Mouse (Mus musculus) MEL (cell line): Measurements from ENCODE around the gene Gm49601. TPM values are rescaled to one million over a fixed set of nuclear protein-coding genes. Genes with fewer than 3 reads are reported as not detected.

Source experiments
- DNase-seq: peaks from one replicate; pipeline ENCODE4 v3.0.0; 2011; ENCODE audit warnings: low read depth, low spot score
- H3K27ac ChIP-seq: 2 replicates; pipeline ENCODE4 v1.5.1; 2012; ENCODE audit warnings: low read depth, mild to moderate bottlenecking, control low read depth, low read length, moderate library complexity; ENCODE audit not compliant: control insufficient read depth
- H3K27me3 ChIP-seq, 2 experiments: fragments of 150-350 bp in 1 of 2; sonication (generic) in 1 of 2; 2 replicates each; pipeline ENCODE4 v1.6.1; 2012; ENCODE audit warnings: low read length in 2 of 2, mild to moderate bottlenecking in 2 of 2, improper control_type of control experiment in 1 of 2, moderate library complexity in 1 of 2; ENCODE audit not compliant: insufficient read depth in 2 of 2, control insufficient read depth in 1 of 2
- H3K36me3 ChIP-seq, 2 experiments: 2 replicates each; pipeline ENCODE4 v1.6.1; 2012 to 2014; ENCODE audit warnings: low read length in 2 of 2, improper control_type of control experiment in 1 of 2, inconsistent platforms in 1 of 2, mild to moderate bottlenecking in 1 of 2; ENCODE audit not compliant: insufficient read depth in 2 of 2, control insufficient read depth in 1 of 2
- H3K4me1 ChIP-seq, 2 experiments: fragments of 150-350 bp in 1 of 2; sonication (generic) in 1 of 2; 2 replicates each; pipeline ENCODE4 v1.6.1; 2012; ENCODE audit warnings: low read length in 2 of 2, improper control_type of control experiment in 1 of 2, mild to moderate bottlenecking in 1 of 2; ENCODE audit not compliant: insufficient read depth in 2 of 2, control insufficient read depth in 1 of 2
- H3K4me3 ChIP-seq, 2 experiments: fragments of 150-350 bp in 1 of 2; sonication (generic) in 1 of 2; 2 replicates each; pipeline ENCODE4 v1.5.1; 2012; ENCODE audit warnings: low read depth in 2 of 2, low read length in 2 of 2, mild to moderate bottlenecking in 2 of 2, moderate library complexity in 2 of 2, control low read depth in 1 of 2, improper control_type of control experiment in 1 of 2; ENCODE audit not compliant: control insufficient read depth in 1 of 2, insufficient read depth in 1 of 2
- H3K79me2 ChIP-seq: 2 replicates; pipeline ENCODE4 v1.6.1; 2012; ENCODE audit warnings: mild to moderate bottlenecking, low read length, moderate library complexity; ENCODE audit not compliant: control insufficient read depth, poor library complexity, insufficient read depth
- H3K9ac ChIP-seq: 2 replicates; pipeline ENCODE4 v1.6.1; 2012; ENCODE audit warnings: low read depth, mild to moderate bottlenecking, control low read depth, low read length, moderate library complexity; ENCODE audit not compliant: control insufficient read depth, poor library complexity, severe bottlenecking
- H3K9me3 ChIP-seq: fragments of 150-350 bp; sonication (generic); replicated peaks from 2 replicates; pipeline ENCODE4 v1.6.1; 2012; ENCODE audit warnings: mild to moderate bottlenecking, low read length, improper control_type of control experiment, moderate library complexity; ENCODE audit not compliant: insufficient read depth
- BHLHE40 ChIP-seq: IDR thresholded peaks from 2 replicates; pipeline ENCODE4 v1.6.1; 2012; ENCODE audit warnings: low read depth, mild to moderate bottlenecking, inconsistent platforms, low read length, improper control_type of control experiment, borderline replicate concordance
- CHD1 ChIP-seq: IDR thresholded peaks from 2 replicates; pipeline ENCODE4 v1.6.1; 2012; ENCODE audit warnings: low read depth, mild to moderate bottlenecking, inconsistent platforms, low read length, improper control_type of control experiment
- CTCF ChIP-seq, 3 experiments: IDR thresholded peaks in 2 of 3; conservative IDR thresholded peaks in 1 of 3; 2 replicates each; pipeline ENCODE4 v1.5.1; 2011 to 2012; ENCODE audit warnings: low read length in 3 of 3, low read depth in 2 of 3, mild to moderate bottlenecking in 2 of 3, improper control_type of control experiment in 1 of 3, inconsistent platforms in 1 of 3, mixed read lengths in 1 of 3, moderate library complexity in 1 of 3; ENCODE audit not compliant: control insufficient read depth in 1 of 3, insufficient read depth in 1 of 3, poor library complexity in 1 of 3, severe bottlenecking in 1 of 3
- E2F4 ChIP-seq: IDR thresholded peaks from 2 replicates; pipeline ENCODE4 v1.6.1; 2011; ENCODE audit warnings: low read depth, low read length, improper control_type of control experiment, borderline replicate concordance
- GABPA ChIP-seq: IDR thresholded peaks from 2 replicates; pipeline ENCODE4 v1.6.1; 2012; ENCODE audit warnings: low read depth, mild to moderate bottlenecking, inconsistent platforms, low read length, improper control_type of control experiment, moderate library complexity
- HCFC1 ChIP-seq: IDR thresholded peaks from 2 replicates; pipeline ENCODE4 v1.6.1; 2012; ENCODE audit warnings: low read depth, mild to moderate bottlenecking, inconsistent platforms, low read length, improper control_type of control experiment, moderate library complexity
- JUND ChIP-seq: IDR thresholded peaks from 2 replicates; pipeline ENCODE4 v1.6.1; 2011; ENCODE audit warnings: low read depth, mild to moderate bottlenecking, improper control_type of control experiment, low read length
- KAT2A ChIP-seq: conservative IDR thresholded peaks from 2 replicates; pipeline ENCODE4 v1.6.1; 2012; ENCODE audit warnings: low read depth, low read length, improper control_type of control experiment, inconsistent platforms
- MAFK ChIP-seq: IDR thresholded peaks from 2 replicates; pipeline ENCODE4 v1.6.1; 2011; ENCODE audit warnings: low read depth, mild to moderate bottlenecking, low read length, improper control_type of control experiment, borderline replicate concordance
- MAX ChIP-seq: IDR thresholded peaks from 2 replicates; pipeline ENCODE4 v1.6.1; 2011; ENCODE audit warnings: low read length, improper control_type of control experiment
- MAZ ChIP-seq: IDR thresholded peaks from 2 replicates; pipeline ENCODE4 v1.6.1; 2012; ENCODE audit warnings: low read depth, mild to moderate bottlenecking, inconsistent platforms, low read length, improper control_type of control experiment
- MEF2A ChIP-seq: IDR thresholded peaks from 2 replicates; pipeline ENCODE4 v1.6.1; 2014; ENCODE audit warnings: low read depth, mild to moderate bottlenecking, inconsistent platforms, low read length, improper control_type of control experiment; ENCODE audit not compliant: poor library complexity, insufficient replicate concordance, severe bottlenecking; ENCODE audit errors: extremely low read depth
- MXI1 ChIP-seq: IDR thresholded peaks from 2 replicates; pipeline ENCODE4 v1.6.1; 2011; ENCODE audit warnings: mild to moderate bottlenecking, low read depth, low read length, improper control_type of control experiment
- MYB ChIP-seq: IDR thresholded peaks from 2 replicates; pipeline ENCODE4 v1.6.1; 2011; ENCODE audit warnings: mild to moderate bottlenecking, low read depth, low read length, improper control_type of control experiment
- MYC ChIP-seq: IDR thresholded peaks from 2 replicates; pipeline ENCODE4 v1.6.1; 2011; ENCODE audit warnings: low read depth, mild to moderate bottlenecking, low read length, improper control_type of control experiment, moderate library complexity
- POLR2A ChIP-seq, 2 experiments: IDR thresholded peaks; 2 replicates each; pipeline ENCODE4 v1.6.1; 2011 to 2012; ENCODE audit warnings: low read length in 2 of 2, mild to moderate bottlenecking in 2 of 2, control low read depth in 1 of 2, improper control_type of control experiment in 1 of 2, low read depth in 1 of 2, moderate library complexity in 1 of 2; ENCODE audit not compliant: control insufficient read depth in 1 of 2, insufficient read depth in 1 of 2, poor library complexity in 1 of 2
- POLR2AphosphoS2 ChIP-seq: IDR thresholded peaks from 2 replicates; pipeline ENCODE4 v1.6.1; 2011; ENCODE audit warnings: low read length, improper control_type of control experiment
- POLR2AphosphoS5 ChIP-seq: IDR thresholded peaks from 2 replicates; pipeline ENCODE4 v1.6.1; 2012; ENCODE audit warnings: low read depth, borderline replicate concordance, mild to moderate bottlenecking, inconsistent platforms, low read length, moderate library complexity, mixed read lengths
- SMC3 ChIP-seq: IDR thresholded peaks from 2 replicates; pipeline ENCODE4 v1.6.1; 2011; ENCODE audit warnings: low read depth, low read length, improper control_type of control experiment
- TAL1 ChIP-seq: IDR thresholded peaks from 2 replicates; pipeline ENCODE4 v1.6.1; 2012; ENCODE audit warnings: mild to moderate bottlenecking, inconsistent platforms, low read length, moderate library complexity, mixed read lengths
- TBP ChIP-seq: IDR thresholded peaks from 2 replicates; pipeline ENCODE4 v1.8.0; 2011; ENCODE audit warnings: low read depth, low read length, improper control_type of control experiment
- TCF12 ChIP-seq: IDR thresholded peaks from 2 replicates; pipeline ENCODE4 v1.6.1; 2014; ENCODE audit warnings: low read depth, mild to moderate bottlenecking, inconsistent platforms, low read length, improper control_type of control experiment, moderate library complexity
- UBTF ChIP-seq: IDR thresholded peaks from 2 replicates; pipeline ENCODE4 v1.6.1; 2012; ENCODE audit warnings: low read depth, mild to moderate bottlenecking, inconsistent platforms, low read length, improper control_type of control experiment, moderate library complexity, borderline replicate concordance; ENCODE audit not compliant: insufficient read depth
- USF1 ChIP-seq: IDR thresholded peaks from 2 replicates; pipeline ENCODE4 v1.6.1; 2014; ENCODE audit warnings: low read depth, mild to moderate bottlenecking, inconsistent platforms, low read length, improper control_type of control experiment, moderate library complexity
- USF2 ChIP-seq, 2 experiments: IDR thresholded peaks; 2 replicates each; pipeline ENCODE4 v1.6.1; 2011 to 2012; ENCODE audit warnings: improper control_type of control experiment in 2 of 2, low read length in 2 of 2, borderline replicate concordance in 1 of 2, inconsistent platforms in 1 of 2, low read depth in 1 of 2, mild to moderate bottlenecking in 1 of 2; ENCODE audit not compliant: insufficient read depth in 1 of 2
- ZC3H11A ChIP-seq: IDR thresholded peaks from 2 replicates; pipeline ENCODE4 v1.6.1; 2012; ENCODE audit warnings: low read depth, mild to moderate bottlenecking, inconsistent platforms, low read length, improper control_type of control experiment
- ZKSCAN1 ChIP-seq: IDR thresholded peaks from 2 replicates; pipeline ENCODE4 v1.6.1; 2012; ENCODE audit warnings: low read depth, mild to moderate bottlenecking, inconsistent platforms, low read length, improper control_type of control experiment, moderate library complexity
- ZNF384 ChIP-seq: IDR thresholded peaks from 2 replicates; pipeline ENCODE4 v1.6.1; 2012; ENCODE audit warnings: low read depth, mild to moderate bottlenecking, inconsistent platforms, low read length, improper control_type of control experiment
- polyA plus RNA-seq, 2 experiments: library from polyadenylated mRNA; stranded (reverse) in 1 of 2; unstranded in 1 of 2; fragments of >175 nt in 1 of 2; fragments of >200 nt in 1 of 2; gene quantifications; 2 replicates each; pipeline versions ENCODE4 v1.2.1 to v1.2.4; 2012; ENCODE audit warnings: low replicate concordance in 2 of 2, low read depth in 1 of 2; ENCODE audit not compliant: insufficient read length in 2 of 2, insufficient read depth in 1 of 2, missing spikeins in 1 of 2
- total RNA-seq: library from RNA; depleted of rRNA; stranded (reverse); fragments of 300-350 nt; gene quantifications from 2 replicates; pipeline ENCODE4 v1.2.3, GENCODE M21; 2012

Gm49601 gene
- total and polyA plus RNA-seq, 3 experiments, result 1.5 to 4.6 TPM; not detected in 1

- no peaks in the 10 kb centered on the region for H3K9me3 ChIP-seq
- H3K27ac ChIP-seq, result no peak overlapping the region
- no peak overlapping the region for H3K4me3 ChIP-seq
- H3K27me3 ChIP-seq, result peaks cover 5 to 10% of the 10 kb centered on the region in 2 experiments
- H3K36me3 ChIP-seq, result no peaks in the 10 kb centered on the region
- no peak for DNase-seq
- H3K4me1 ChIP-seq, result no peaks in the 10 kb centered on the region
- H3K9ac ChIP-seq, result no peak overlapping the region
- no peak for TF ChIP-seq SMC3
- TF ChIP-seq KAT2A, result no peak
- TF ChIP-seq TCF12, result no peak
- TF ChIP-seq POLR2A (IDR thresholded peaks at IDR 0.05; ENCODE audit: control insufficient read depth in 1 of 2, insufficient read depth in 1 of 2, low read depth in 1 of 2, low read length in 2 of 2, poor library complexity in 1 of 2), result no peak
- TF ChIP-seq JUND, result no peak
- TF ChIP-seq MYC, result no peak
- TF ChIP-seq HCFC1, result no peak
- no peak for TF ChIP-seq POLR2AphosphoS5
- no peak for TF ChIP-seq MYB
- no peak for TF ChIP-seq MAFK
- TF ChIP-seq MEF2A, result no peak
- no peak for TF ChIP-seq MAX
- TF ChIP-seq CHD1, result no peak
- TF ChIP-seq TBP, result no peak
- TF ChIP-seq UBTF, result no peak
- no peak for TF ChIP-seq USF2 (IDR thresholded peaks at IDR 0.05; ENCODE audit: borderline replicate concordance in 1 of 2, insufficient read depth in 1 of 2, low read depth in 1 of 2, low read length in 2 of 2)
- TF ChIP-seq GABPA, result no peak
- no peak for TF ChIP-seq USF1
- no peak for TF ChIP-seq TAL1
- no peak for TF ChIP-seq E2F4
- TF ChIP-seq, all 39 proteins: peak for 0
- no peaks in the 10 kb centered on the region for H3K79me2 ChIP-seq
These were observed 17.1 kb downstream of the Gm49601 start for GRCm38 (mm10) chr16:18609099-18609498.

- no peak for TF ChIP-seq UBTF
- TF ChIP-seq CHD1, result no peak
- TF ChIP-seq BHLHE40, result no peak
- TF ChIP-seq POLR2A (IDR thresholded peaks at IDR 0.05; ENCODE audit: control insufficient read depth in 1 of 2, insufficient read depth in 1 of 2, low read depth in 1 of 2, low read length in 2 of 2, poor library complexity in 1 of 2), result no peak
- TF ChIP-seq ZC3H11A, result no peak
- no peak for TF ChIP-seq MXI1
- no peak for TF ChIP-seq USF1
- no peak for TF ChIP-seq GABPA
- TF ChIP-seq MYC, result no peak
- no peak for TF ChIP-seq TBP
- no peak for TF ChIP-seq CTCF (IDR thresholded peaks at IDR 0.05 in 2 of 3, conservative IDR thresholded peaks at IDR 0.05 in 1 of 3; ENCODE audit: control insufficient read depth in 1 of 3, insufficient read depth in 1 of 3, low read depth in 2 of 3, low read length in 3 of 3, poor library complexity in 1 of 3, severe bottlenecking in 1 of 3)
- TF ChIP-seq ZNF384, result no peak
- no peak for TF ChIP-seq ZKSCAN1
- no peak for TF ChIP-seq TCF12
- TF ChIP-seq POLR2AphosphoS2, result no peak
- TF ChIP-seq SMC3, result no peak
- no peak for TF ChIP-seq MEF2A
- TF ChIP-seq MAZ, result no peak
- H3K27ac ChIP-seq, result no peak overlapping the region
- H3K79me2 ChIP-seq, result no peaks in the 10 kb centered on the region
- H3K27me3 ChIP-seq, result peaks cover 5 to 10% of the 10 kb centered on the region in 2 experiments
- no peak for DNase-seq
- no peaks in the 10 kb centered on the region for H3K36me3 ChIP-seq
- H3K4me1 ChIP-seq, result no peaks in the 10 kb centered on the region
- H3K9me3 ChIP-seq, result no peaks in the 10 kb centered on the region
- H3K4me3 ChIP-seq, result no peak overlapping the region
- no peak overlapping the region for H3K9ac ChIP-seq
These were observed 18.0 kb downstream of the Gm49601 start for GRCm38 (mm10) chr16:18608226-18608625.
